In genomic region chr8:84956768-84957167, GRCm38 (mm10) we compare ENCODE assay signal across 8 mouse cellular contexts. TPM values are rescaled to one million over a fixed set of nuclear protein-coding genes. Genes with fewer than 3 reads are reported as not detected.
DNase-seq lines count a peak whose midpoint lies in the region; ATAC-seq and TF ChIP-seq lines count a peak whose summit lies in the region.

No protein-coding gene starts in this region.

- H3K27ac ChIP-seq in hindbrain, embryonic 11.5 days (ENCODE audit: low read depth, low read length): no peak overlapping the region
- no peak overlapping the region for H3K27ac ChIP-seq in hindbrain, embryonic 16.5 days (ENCODE audit: low read depth, low read length)
- H3K27ac ChIP-seq in forebrain, embryonic 13.5 days: no peak overlapping the region
- no peak overlapping the region for H3K27ac ChIP-seq in limb, embryonic 14.5 days (replicated peaks; ENCODE audit: low read depth, low read length)
- no peak overlapping the region for H3K27ac ChIP-seq in olfactory bulb, adult 2 months (ENCODE audit: insufficient read depth, low read depth, low read length)

- WGBS in hindbrain, embryonic 11.5 days: 40% methylated on average over 2 of the region's 2 CpGs
- WGBS in hindbrain, embryonic 16.5 days: 49% methylated on average over 2 of the region's 2 CpGs
- WGBS in forebrain, embryonic 13.5 days: 35% methylated on average over 2 of the region's 2 CpGs
- 54% methylated on average over 2 of the region's 2 CpGs for WGBS in limb, embryonic 14.5 days
- WGBS in olfactory bulb, adult 2 months: 37% methylated on average over 2 of the region's 2 CpGs

- ATAC-seq in hindbrain, embryonic 11.5 days (ENCODE audit: low FRiP score): no peak
- ATAC-seq in hindbrain, embryonic 16.5 days: no peak
- peak; percentile 43; the same call in 1 of the 2 replicates for ATAC-seq in forebrain, embryonic 13.5 days
- ATAC-seq in limb, embryonic 14.5 days (ENCODE audit: low FRiP score, low read depth): no peak

- DNase-seq in hindbrain, embryonic 11.5 days (ENCODE audit: low spot score): peak; percentile 84
- DNase-seq in brain, embryonic 14.5 days (ENCODE audit: low read depth): peak; percentile 89
- DNase-seq in limb, embryonic 14.5 days (ENCODE audit: low spot score): peak; percentile 43
- DNase-seq in gastrocnemius, adult 8-10 months (ENCODE audit: low spot score in 2 of 2): no peak

- no peak overlapping the region for H3K9ac ChIP-seq in hindbrain, embryonic 11.5 days (ENCODE audit: low read depth, low read length)
- no peak overlapping the region for H3K9ac ChIP-seq in hindbrain, embryonic 16.5 days (ENCODE audit: low read depth, low read length)
- no peak overlapping the region for H3K9ac ChIP-seq in forebrain, embryonic 13.5 days
- no peak overlapping the region for H3K9ac ChIP-seq in limb, embryonic 14.5 days (ENCODE audit: low read depth, low read length, severe bottlenecking)

- H3K9me3 ChIP-seq in hindbrain, embryonic 11.5 days (ENCODE audit: control insufficient read depth, low read length): no peaks in the 10 kb centered on the region
- no peaks in the 10 kb centered on the region; the same call in 1 of the 2 replicates for H3K9me3 ChIP-seq in hindbrain, embryonic 16.5 days (ENCODE audit: control insufficient read depth, low read length)
- no peaks in the 10 kb centered on the region for H3K9me3 ChIP-seq in E14TG2a.4 (ENCODE audit: low read length)
- H3K9me3 ChIP-seq in forebrain, embryonic 13.5 days (replicated peaks): no peaks in the 10 kb centered on the region
- no peaks in the 10 kb centered on the region for H3K9me3 ChIP-seq in limb, embryonic 14.5 days (ENCODE audit: control insufficient read depth, low read length)

- peak; percentile 93 for TF ChIP-seq CTCF in E14TG2a.4 (conservative IDR thresholded peaks at IDR 0.05; ENCODE audit: low read length)
- TF ChIP-seq CTCF in brain, embryonic 14.5 days (IDR thresholded peaks at IDR 0.05; ENCODE audit: borderline replicate concordance, extremely low read depth, insufficient read depth, insufficient read length): peak; percentile 83
- peak; percentile 38; the same call in 1 of the 2 replicates for TF ChIP-seq CTCF in olfactory bulb, adult 2 months (IDR thresholded peaks at IDR 0.05; ENCODE audit: insufficient read depth, low read depth, low read length)

- H3K4me2 ChIP-seq in hindbrain, embryonic 11.5 days (replicated peaks; ENCODE audit: low read depth, low read length): no peak overlapping the region
- H3K4me2 ChIP-seq in hindbrain, embryonic 16.5 days (ENCODE audit: low read length): no peak overlapping the region
- H3K4me2 ChIP-seq in forebrain, embryonic 13.5 days: no peak overlapping the region
- H3K4me2 ChIP-seq in limb, embryonic 14.5 days (replicated peaks; ENCODE audit: low read depth, low read length, severe bottlenecking): no peak overlapping the region

- no peaks in the 10 kb centered on the region for H3K4me1 ChIP-seq in hindbrain, embryonic 11.5 days (replicated peaks; ENCODE audit: control insufficient read depth, insufficient read depth, low read length)
- H3K4me1 ChIP-seq in hindbrain, embryonic 16.5 days (ENCODE audit: control insufficient read depth, insufficient read depth, low read depth, low read length): no peaks in the 10 kb centered on the region
- H3K4me1 ChIP-seq in E14TG2a.4 (replicated peaks; ENCODE audit: low read depth, low read length): peaks cover 44% of the 10 kb centered on the region
- no peaks in the 10 kb centered on the region for H3K4me1 ChIP-seq in forebrain, embryonic 13.5 days
- H3K4me1 ChIP-seq in limb, embryonic 14.5 days (ENCODE audit: control insufficient read depth, insufficient read depth, low read length): no peaks in the 10 kb centered on the region
- H3K4me1 ChIP-seq in olfactory bulb, adult 2 months (ENCODE audit: control insufficient read depth, insufficient read depth, low read length): peaks cover 4% of the 10 kb centered on the region

- peaks cover 6% of the 10 kb centered on the region for H3K27me3 ChIP-seq in hindbrain, embryonic 11.5 days (ENCODE audit: control insufficient read depth, insufficient read depth, low read length)
- peaks cover 5% of the 10 kb centered on the region; the same call in 1 of the 2 replicates for H3K27me3 ChIP-seq in hindbrain, embryonic 16.5 days (replicated peaks; ENCODE audit: control insufficient read depth, insufficient read depth, low read length)
- peaks cover 4% of the 10 kb centered on the region; the same call in 1 of the 2 replicates for H3K27me3 ChIP-seq in E14TG2a.4 (ENCODE audit: insufficient read depth, low read length)
- H3K27me3 ChIP-seq in forebrain, embryonic 13.5 days: peaks cover 15% of the 10 kb centered on the region
- H3K27me3 ChIP-seq in limb, embryonic 14.5 days (ENCODE audit: control insufficient read depth, insufficient read depth, low read length): peaks cover 3% of the 10 kb centered on the region; the same call in 1 of the 2 replicates

- H3K36me3 ChIP-seq in hindbrain, embryonic 11.5 days (ENCODE audit: control insufficient read depth, insufficient read depth, low read length): no peaks in the 10 kb centered on the region
- peaks cover 2% of the 10 kb centered on the region; the same call in 1 of the 2 replicates for H3K36me3 ChIP-seq in hindbrain, embryonic 16.5 days (ENCODE audit: control insufficient read depth, insufficient read depth, low read length)
- peaks cover 49% of the 10 kb centered on the region for H3K36me3 ChIP-seq in E14TG2a.4 (ENCODE audit: insufficient read depth, low read length)
- peaks cover 46% of the 10 kb centered on the region for H3K36me3 ChIP-seq in forebrain, embryonic 13.5 days (ENCODE audit: poor library complexity, severe bottlenecking)
- H3K36me3 ChIP-seq in limb, embryonic 14.5 days (ENCODE audit: control insufficient read depth, insufficient read depth, low read length): peaks cover 17% of the 10 kb centered on the region

- no peak for TF ChIP-seq POLR2A in brain, embryonic 14.5 days (IDR thresholded peaks at IDR 0.05; ENCODE audit: borderline replicate concordance, extremely low read depth, insufficient read depth, insufficient read length, poor library complexity, severe bottlenecking)
- TF ChIP-seq POLR2A in limb, embryonic 14.5 days (IDR thresholded peaks at IDR 0.05; ENCODE audit: borderline replicate concordance, extremely low read depth, insufficient read depth, insufficient read length): no peak
- no peak for TF ChIP-seq POLR2A in olfactory bulb, adult 2 months (IDR thresholded peaks at IDR 0.05; ENCODE audit: insufficient read depth, low read depth, low read length)

- H3K4me3 ChIP-seq in hindbrain, embryonic 11.5 days (ENCODE audit: low read depth, low read length): no peak overlapping the region
- H3K4me3 ChIP-seq in hindbrain, embryonic 16.5 days (ENCODE audit: low read length): no peak overlapping the region
- no peak overlapping the region for H3K4me3 ChIP-seq in E14TG2a.4 (replicated peaks; ENCODE audit: low read length)
- no peak overlapping the region for H3K4me3 ChIP-seq in forebrain, embryonic 13.5 days
- H3K4me3 ChIP-seq in limb, embryonic 14.5 days (replicated peaks; ENCODE audit: low read length): no peak overlapping the region
- no peak overlapping the region for H3K4me3 ChIP-seq in olfactory bulb, adult 2 months (ENCODE audit: insufficient read depth, low read depth, low read length)

RNA-seq across cellular contexts. Expression of gene Rtbdn, which starts 10.0 kb away (rescaled TPM):
- 0.14 TPM in 1 of 2 replicates, not detected in the other for polyA plus RNA-seq in hindbrain, embryonic 11.5 days (2014; fragmentation: Nextera tagmentation; extraction: Ambion mirVana)
- polyA plus RNA-seq in hindbrain, embryonic 16.5 days (2015; fragmentation: Nextera tagmentation; extraction: Ambion mirVana): 3.0 and 3.2 TPM in 2 replicates
- 7.2 and 7.6 TPM in 2 replicates for polyA plus RNA-seq in brain, embryonic 14.5 days (2012; rRNA removed)
- polyA plus RNA-seq in forebrain, embryonic 13.5 days (2015; fragmentation: Nextera tagmentation; extraction: Ambion mirVana): 1.2 and 1.8 TPM in 2 replicates
- polyA plus RNA-seq in limb, embryonic 14.5 days (2012; rRNA removed): not detected in 2 replicates
- not detected in 2 replicates for polyA plus RNA-seq in limb, embryonic 14.5 days (2014; fragmentation: Nextera tagmentation; extraction: Ambion mirVana)
- polyA plus RNA-seq in olfactory bulb, adult 2 months (2012; ENCODE audit: insufficient read depth, insufficient read length, low replicate concordance, missing spikeins): not detected in 2 replicates
- not detected for total RNA-seq in gastrocnemius, adult 8-10 months (2022)

RNA-seq across cellular contexts. Expression of gene Gm49661, which starts 12.5 kb away (rescaled TPM):
- polyA plus RNA-seq in hindbrain, embryonic 11.5 days (2014; fragmentation: Nextera tagmentation; extraction: Ambion mirVana): not detected in 2 replicates
- polyA plus RNA-seq in hindbrain, embryonic 16.5 days (2015; fragmentation: Nextera tagmentation; extraction: Ambion mirVana): not detected in 2 replicates
- polyA plus RNA-seq in brain, embryonic 14.5 days (2012; rRNA removed): not detected in 2 replicates
- not detected in 2 replicates for polyA plus RNA-seq in forebrain, embryonic 13.5 days (2015; fragmentation: Nextera tagmentation; extraction: Ambion mirVana)
- polyA plus RNA-seq in limb, embryonic 14.5 days (2012; rRNA removed): 2.0 TPM in 1 of 2 replicates, not detected in the other
- polyA plus RNA-seq in limb, embryonic 14.5 days (2014; fragmentation: Nextera tagmentation; extraction: Ambion mirVana): not detected in 2 replicates
- not detected in 2 replicates for polyA plus RNA-seq in olfactory bulb, adult 2 months (2012; ENCODE audit: insufficient read depth, insufficient read length, low replicate concordance, missing spikeins)
- total RNA-seq in gastrocnemius, adult 8-10 months (2022): 1 to 10 TPM in 1 of 4 experiments, not detected in 3; 1.1 TPM

RNA-seq across cellular contexts. Expression of gene Prdx2, which starts 12.6 kb away (rescaled TPM):
- 1,367 and 1,409 TPM in 2 replicates for polyA plus RNA-seq in hindbrain, embryonic 11.5 days (2014; fragmentation: Nextera tagmentation; extraction: Ambion mirVana)
- polyA plus RNA-seq in hindbrain, embryonic 16.5 days (2015; fragmentation: Nextera tagmentation; extraction: Ambion mirVana): 1,040 and 1,063 TPM in 2 replicates
- 756 and 915 TPM in 2 replicates for polyA plus RNA-seq in brain, embryonic 14.5 days (2012; rRNA removed)
- 1,640 and 1,662 TPM in 2 replicates for polyA plus RNA-seq in forebrain, embryonic 13.5 days (2015; fragmentation: Nextera tagmentation; extraction: Ambion mirVana)
- polyA plus RNA-seq in limb, embryonic 14.5 days (2012; rRNA removed): 387 and 405 TPM in 2 replicates
- 839 and 877 TPM in 2 replicates for polyA plus RNA-seq in limb, embryonic 14.5 days (2014; fragmentation: Nextera tagmentation; extraction: Ambion mirVana)
- not detected in 2 replicates for polyA plus RNA-seq in olfactory bulb, adult 2 months (2012; ENCODE audit: insufficient read depth, insufficient read length, low replicate concordance, missing spikeins)
- total RNA-seq in gastrocnemius, adult 8-10 months (2022): 100 to 1,000 TPM; 173 to 193 (median 187) TPM

RNA-seq across cellular contexts. Expression of gene Rnaseh2a, which starts 12.8 kb away (rescaled TPM):
- polyA plus RNA-seq in hindbrain, embryonic 11.5 days (2014; fragmentation: Nextera tagmentation; extraction: Ambion mirVana): 98.5 and 104 TPM in 2 replicates
- 55.8 and 57.5 TPM in 2 replicates for polyA plus RNA-seq in hindbrain, embryonic 16.5 days (2015; fragmentation: Nextera tagmentation; extraction: Ambion mirVana)
- 41.8 and 51.3 TPM in 2 replicates for polyA plus RNA-seq in brain, embryonic 14.5 days (2012; rRNA removed)
- polyA plus RNA-seq in forebrain, embryonic 13.5 days (2015; fragmentation: Nextera tagmentation; extraction: Ambion mirVana): 119 and 124 TPM in 2 replicates
- 58.6 and 60.8 TPM in 2 replicates for polyA plus RNA-seq in limb, embryonic 14.5 days (2012; rRNA removed)
- 87.6 and 90.8 TPM in 2 replicates for polyA plus RNA-seq in limb, embryonic 14.5 days (2014; fragmentation: Nextera tagmentation; extraction: Ambion mirVana)
- not detected in 2 replicates for polyA plus RNA-seq in olfactory bulb, adult 2 months (2012; ENCODE audit: insufficient read depth, insufficient read length, low replicate concordance, missing spikeins)
- total RNA-seq in gastrocnemius, adult 8-10 months (2022): 10 to 100 TPM; 20.4 to 26.5 (median 23.9) TPM

RNA-seq across cellular contexts. Expression of gene Mast1, which starts 19.6 kb away (rescaled TPM):
- polyA plus RNA-seq in hindbrain, embryonic 11.5 days (2014; fragmentation: Nextera tagmentation; extraction: Ambion mirVana): 10.2 and 11.4 TPM in 2 replicates
- 71.4 and 77.4 TPM in 2 replicates for polyA plus RNA-seq in hindbrain, embryonic 16.5 days (2015; fragmentation: Nextera tagmentation; extraction: Ambion mirVana)
- 133 and 166 TPM in 2 replicates for polyA plus RNA-seq in brain, embryonic 14.5 days (2012; rRNA removed)
- 31.6 and 37.3 TPM in 2 replicates for polyA plus RNA-seq in forebrain, embryonic 13.5 days (2015; fragmentation: Nextera tagmentation; extraction: Ambion mirVana)
- polyA plus RNA-seq in limb, embryonic 14.5 days (2012; rRNA removed): 0.36 and 0.50 TPM in 2 replicates
- 0.15 and 0.32 TPM in 2 replicates for polyA plus RNA-seq in limb, embryonic 14.5 days (2014; fragmentation: Nextera tagmentation; extraction: Ambion mirVana)
- polyA plus RNA-seq in olfactory bulb, adult 2 months (2012; ENCODE audit: insufficient read depth, insufficient read length, low replicate concordance, missing spikeins): not detected in 2 replicates
- total RNA-seq in gastrocnemius, adult 8-10 months (2022): under 1 TPM in 1 of 4 experiments, not detected in 3; 0.07 TPM

Comparison
In these comparisons a context has a peak if more than half of its experiments do, and no peak if none do; other contexts are left out.
1. DNase-seq: peak in hindbrain, embryonic 11.5 days (single experiment), brain, embryonic 14.5 days (single experiment) and limb, embryonic 14.5 days (single experiment); none in gastrocnemius, adult 8-10 months (0 of 2).
2. CTCF ChIP-seq: peak in every context shown above with its lines; median percentile 93 in E14TG2a.4; 83 in brain, embryonic 14.5 days; 38 in olfactory bulb, adult 2 months.